Mouse (Mus musculus) pancreas, adult 10 weeks (tissue): ENCODE data around the gene 1700067P10Rik. TPM values are rescaled to one million over a fixed set of nuclear protein-coding genes. Genes with fewer than 3 reads are reported as not detected.

ENCODE experiments used
- polyA plus RNA-seq: library from polyadenylated mRNA; stranded (reverse); fragments of 350-450 nt; fragmentation: Illumina TruSeq; extraction: RNeasy Lipid Tissue Mini Kit (QIAGEN cat#74804); gene quantifications from one replicate; pipeline ENCODE4 v1.2.3, GENCODE M21; 2015; ENCODE audit warnings: low read depth, low replicate concordance; ENCODE audit not compliant: insufficient read depth

The 1700067P10Rik gene
- polyA plus RNA-seq: not detected

DNA sequence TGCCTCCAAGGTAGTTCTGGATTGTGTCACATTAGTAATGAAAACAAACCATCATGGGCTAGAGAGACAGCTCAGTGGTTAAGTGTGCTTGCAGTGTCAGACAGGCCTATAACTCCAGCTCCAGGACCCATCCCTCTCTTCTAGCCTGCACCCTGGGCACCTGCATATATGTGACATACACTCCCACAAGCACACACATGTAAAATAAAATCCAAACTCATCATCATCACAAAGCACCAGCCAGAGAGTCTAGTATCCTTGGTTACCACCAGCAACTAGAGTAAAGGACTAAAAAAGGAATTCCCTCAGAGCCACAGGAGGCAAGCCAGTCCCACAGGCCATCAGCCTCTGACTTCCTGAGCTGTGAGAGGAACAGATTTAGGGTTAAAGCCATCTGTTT is at the start of gene 1700067P10Rik:
Gene 1700067P10Rik (plus strand): TSS at position 301 of the 400 bp plus-strand sequence.

Other genes with a start within 250 kb of the 1700067P10Rik start
- 8.8 TPM for gene Foxp4, start 164.7 kb upstream of the 1700067P10Rik start, polyA plus RNA-seq
- gene 1700122O11Rik, start 51.0 kb upstream of the 1700067P10Rik start, polyA plus RNA-seq: not detected
- gene 9830107B12Rik, start 56.9 kb downstream of the 1700067P10Rik start, polyA plus RNA-seq: not detected
- not detected for gene A530064D06Rik, start 78.0 kb downstream of the 1700067P10Rik start, polyA plus RNA-seq
- not detected for gene Trem1, start 143.4 kb downstream of the 1700067P10Rik start, polyA plus RNA-seq
- gene Trem3, start 158.5 kb downstream of the 1700067P10Rik start, polyA plus RNA-seq: not detected
- gene Treml4, start 175.0 kb downstream of the 1700067P10Rik start, polyA plus RNA-seq: not detected
- gene Treml2, start 210.2 kb downstream of the 1700067P10Rik start, polyA plus RNA-seq: not detected
- gene B430306N03Rik, start 226.8 kb downstream of the 1700067P10Rik start, polyA plus RNA-seq: not detected